Mouse (Mus musculus): Measurements from ENCODE around the gene Crtam. TPM values are rescaled to one million over a fixed set of nuclear protein-coding genes. Genes with fewer than 3 reads are reported as not detected.
A peak's percentile ranks its signal among the peaks of the same experiment; 100 is the strongest.

Crtam gene
- total and polyA plus RNA-seq, 2 experiments from 2014 or later, result 0.10 to 0.11 TPM

GRCm38 (mm10) chr9:41011512-41012436 is 7.3 kb upstream of the Crtam start:
- H3K27me3 ChIP-seq (ENCODE audit: insufficient read depth, low read length), result no peaks in the 10 kb centered on the region
- ATAC-seq, result peak; percentile 90
- 13% methylated on average over 13 of the region's 13 CpGs for WGBS
- TF ChIP-seq CTCF (IDR thresholded peaks at IDR 0.05; ENCODE audit: low read depth), result no peak
- H3K36me3 ChIP-seq (ENCODE audit: insufficient read depth), result no peaks in the 10 kb centered on the region
- H3K9me3 ChIP-seq (ENCODE audit: low read length), result no peaks in the 10 kb centered on the region
- DNase-seq, result peak; percentile 70
- H3K9ac ChIP-seq, result no peak overlapping the region
- peak overlapping the region; percentile 60 for H3K27ac ChIP-seq (ENCODE audit: low read depth, low read length)
- no peaks in the 10 kb centered on the region; the same call in 1 of the 2 replicates for H3K4me1 ChIP-seq (ENCODE audit: insufficient read depth)
- H3K4me2 ChIP-seq (ENCODE audit: low read depth), result no peak overlapping the region
- no peak overlapping the region for H3K4me3 ChIP-seq (ENCODE audit: low read depth, low read length)

GRCm38 (mm10) chr9:41007785-41008184 is 3.4 kb upstream of the Crtam start:
- Histone ChIP-seq H3K4me1 (ENCODE audit: insufficient read depth) (no peaks in the 10 kb centered on the region; the same call in 1 of the 2 replicates), H3K27ac (ENCODE audit: low read depth, low read length) (no peak overlapping the region), H3K4me2 (ENCODE audit: low read depth) (no peak overlapping the region), H3K4me3 (ENCODE audit: low read depth, low read length) (no peak overlapping the region), H3K9me3 (ENCODE audit: low read length) (no peaks in the 10 kb centered on the region), H3K36me3 (ENCODE audit: insufficient read depth) (no peaks in the 10 kb centered on the region), H3K9ac (no peak overlapping the region), H3K27me3 (ENCODE audit: insufficient read depth, low read length) (no peaks in the 10 kb centered on the region)
- DNase-seq (no peak), ATAC-seq (no peak)
- WGBS, result 27% methylated on average over 1 of the region's 1 CpGs
- no peak for TF ChIP-seq CTCF (IDR thresholded peaks at IDR 0.05; ENCODE audit: low read depth)

GRCm38 (mm10) chr9:40997116-40997779 is 7.2 kb downstream of the Crtam start:
- Histone ChIP-seq H3K4me3 (ENCODE audit: low read depth, low read length) (no peak overlapping the region), H3K9ac (no peak overlapping the region), H3K9me3 (ENCODE audit: low read length) (no peaks in the 10 kb centered on the region), H3K27me3 (ENCODE audit: insufficient read depth, low read length) (no peaks in the 10 kb centered on the region), H3K4me2 (ENCODE audit: low read depth) (no peak overlapping the region), H3K36me3 (ENCODE audit: insufficient read depth) (no peaks in the 10 kb centered on the region), H3K27ac (ENCODE audit: low read depth, low read length) (no peak overlapping the region), H3K4me1 (ENCODE audit: insufficient read depth) (no peaks in the 10 kb centered on the region)
- WGBS, result 90% methylated on average over 7 of the region's 7 CpGs
- DNase-seq (no peak), ATAC-seq (no peak)
- TF ChIP-seq CTCF (IDR thresholded peaks at IDR 0.05; ENCODE audit: low read depth), result no peak

GRCm38 (mm10) chr9:40994075-40994474 is 10.4 kb downstream of the Crtam start:
- no peaks in the 10 kb centered on the region for H3K27me3 ChIP-seq (ENCODE audit: insufficient read depth, low read length)
- H3K27ac ChIP-seq (ENCODE audit: low read depth, low read length), result no peak overlapping the region
- no peak overlapping the region for H3K4me2 ChIP-seq (ENCODE audit: low read depth)
- no peak for TF ChIP-seq CTCF (IDR thresholded peaks at IDR 0.05; ENCODE audit: low read depth)
- 87% methylated on average over 5 of the region's 5 CpGs for WGBS
- DNase-seq (no peak), ATAC-seq (no peak)
- H3K9me3 ChIP-seq (ENCODE audit: low read length), result no peaks in the 10 kb centered on the region
- H3K36me3 ChIP-seq (ENCODE audit: insufficient read depth), result no peaks in the 10 kb centered on the region
- H3K9ac ChIP-seq, result no peak overlapping the region
- H3K4me1 ChIP-seq (ENCODE audit: insufficient read depth), result no peaks in the 10 kb centered on the region
- H3K4me3 ChIP-seq (ENCODE audit: low read depth, low read length), result no peak overlapping the region

- 71% methylated on average over 6 of the region's 6 CpGs for WGBS
- Histone ChIP-seq H3K9me3 (ENCODE audit: low read length) (no peaks in the 10 kb centered on the region), H3K27me3 (ENCODE audit: insufficient read depth, low read length) (no peaks in the 10 kb centered on the region), H3K4me1 (ENCODE audit: insufficient read depth) (no peaks in the 10 kb centered on the region), H3K4me3 (ENCODE audit: low read depth, low read length) (no peak overlapping the region), H3K36me3 (ENCODE audit: insufficient read depth) (no peaks in the 10 kb centered on the region), H3K9ac (no peak overlapping the region), H3K4me2 (ENCODE audit: low read depth) (no peak overlapping the region), H3K27ac (ENCODE audit: low read depth, low read length) (no peak overlapping the region)
- TF ChIP-seq CTCF (IDR thresholded peaks at IDR 0.05; ENCODE audit: low read depth), result no peak
- ATAC-seq (no peak), DNase-seq (no peak)
Observed at GRCm38 (mm10) chr9:40991511-40991910, 12.9 kb downstream of the Crtam start.

GRCm38 (mm10) chr9:40989940-40990588 is 14.4 kb downstream of the Crtam start:
- WGBS, result 37% methylated on average over 4 of the region's 4 CpGs
- no peak overlapping the region for H3K9ac ChIP-seq

More at GRCm38 (mm10) chr9:40989940-40990588, 14.4 kb downstream of the Crtam start:
- Histone ChIP-seq H3K27ac (ENCODE audit: low read depth, low read length) (no peak overlapping the region), H3K4me3 (ENCODE audit: low read depth, low read length) (no peak overlapping the region), H3K36me3 (ENCODE audit: insufficient read depth) (no peaks in the 10 kb centered on the region), H3K4me1 (ENCODE audit: insufficient read depth) (no peaks in the 10 kb centered on the region), H3K27me3 (ENCODE audit: insufficient read depth, low read length) (no peaks in the 10 kb centered on the region), H3K4me2 (ENCODE audit: low read depth) (no peak overlapping the region), H3K9me3 (ENCODE audit: low read length) (no peaks in the 10 kb centered on the region)
- peak; percentile 79 for TF ChIP-seq CTCF (IDR thresholded peaks at IDR 0.05; ENCODE audit: low read depth)
- ATAC-seq (peak; percentile 88), DNase-seq (peak; percentile 89)
